Mouse (Mus musculus) spleen, postnatal 36 days (tissue): ENCODE results near the gene Morn1.
"Not testable (repeated sequence)": the region's sequence is repeated elsewhere in the genome, so short reads cannot be mapped to it uniquely, and the experiment has no call there.

Source experiments
- DNase-seq, 2 experiments: peaks; one replicate each; pipeline ENCODE4 v3.0.0; 2022; ENCODE audit warnings: low spot score in 2 of 2, mixed read lengths in 1 of 2

Morn1 gene

GRCm38 (mm10) chr4:155078808-155079207, 7.6 kb upstream of the Morn1 start:
- DNase-seq: not testable (repeated sequence)

GRCm38 (mm10) chr4:155079666-155080065, 6.7 kb upstream of the Morn1 start:
- no peak for DNase-seq

GRCm38 (mm10) chr4:155083553-155083952, 2.8 kb upstream of the Morn1 start:
- no peak for DNase-seq

GRCm38 (mm10) chr4:155084351-155084750, 2.0 kb upstream of the Morn1 start:
- DNase-seq: no peak

GRCm38 (mm10) chr4:155085206-155086107, 920 bp upstream of the Morn1 start:
- DNase-seq: no peak

- DNase-seq: no peak
Observed at GRCm38 (mm10) chr4:155089241-155089640, 2.9 kb downstream of the Morn1 start.

- no peak for DNase-seq
Observed at GRCm38 (mm10) chr4:155090147-155090546, 3.8 kb downstream of the Morn1 start.

GRCm38 (mm10) chr4:155090688-155091449, 4.5 kb downstream of the Morn1 start:
- no peak for DNase-seq

GRCm38 (mm10) chr4:155092718-155093430, 6.5 kb downstream of the Morn1 start:
- DNase-seq: no peak

GRCm38 (mm10) chr4:155093431-155094149, 7.2 kb downstream of the Morn1 start:
- DNase-seq: no peak

- peak; percentile 49 to 57 for DNase-seq
Observed at GRCm38 (mm10) chr4:155094565-155094964, 8.2 kb downstream of the Morn1 start.

- peak; percentile 66 to 68 for DNase-seq
Observed at GRCm38 (mm10) chr4:155095238-155095900, 9.0 kb downstream of the Morn1 start.

- no peak for DNase-seq
Observed at GRCm38 (mm10) chr4:155095967-155096366, 9.6 kb downstream of the Morn1 start.

- DNase-seq: no peak
Observed at GRCm38 (mm10) chr4:155097452-155097851, 11.1 kb downstream of the Morn1 start.

GRCm38 (mm10) chr4:155098572-155098971, 12.2 kb downstream of the Morn1 start:
- DNase-seq: no peak

GRCm38 (mm10) chr4:155107886-155108285, 21.5 kb downstream of the Morn1 start:
- DNase-seq: no peak

GRCm38 (mm10) chr4:155109471-155109870, 23.1 kb downstream of the Morn1 start:
- DNase-seq: no peak

- DNase-seq: no peak
Observed at GRCm38 (mm10) chr4:155113766-155114410, 27.5 kb downstream of the Morn1 start.

GRCm38 (mm10) chr4:155116607-155117006, 30.2 kb downstream of the Morn1 start:
- DNase-seq: no peak

- peak in 1 of 2 experiments; percentile 31 for DNase-seq
Observed at GRCm38 (mm10) chr4:155117396-155117978, 31.1 kb downstream of the Morn1 start.
